Mouse (Mus musculus): ENCODE measurements around the gene Rccd1. TPM values are rescaled to one million over a fixed set of nuclear protein-coding genes. Genes with fewer than 3 reads are reported as not detected.

The Rccd1 gene
- total RNA-seq, 1 experiment from 2014 or later: 15.4 TPM

- peak; percentile 83 for DNase-seq
Measured at GRCm38 (mm10) chr7:80260625-80261371, 63.5 kb downstream of the Rccd1 start, which contains the start of gene Ngrn. Ngrn (plus strand) TSS chr7:80261215.

DNA sequence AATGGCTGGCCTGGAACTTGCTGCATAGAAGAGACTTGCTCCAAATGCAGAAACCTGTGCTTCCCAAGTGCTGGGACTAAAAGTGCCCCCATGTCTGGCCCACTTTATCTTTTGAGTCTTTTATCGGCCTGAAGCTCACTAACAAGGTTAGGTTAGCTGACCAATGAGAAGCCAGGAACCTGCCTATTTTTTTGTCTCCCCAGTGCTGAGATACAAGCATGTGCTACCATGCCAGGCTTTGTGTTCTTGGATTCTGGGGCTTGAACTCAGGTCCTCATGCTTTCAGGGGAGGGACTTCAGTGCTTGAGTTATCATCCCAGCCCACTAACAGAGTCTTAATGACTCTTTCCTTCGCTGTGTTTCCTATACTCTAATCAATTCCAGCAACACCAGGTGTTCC is 66.5 kb downstream of the Rccd1 start:
- no peak for DNase-seq

DNA sequence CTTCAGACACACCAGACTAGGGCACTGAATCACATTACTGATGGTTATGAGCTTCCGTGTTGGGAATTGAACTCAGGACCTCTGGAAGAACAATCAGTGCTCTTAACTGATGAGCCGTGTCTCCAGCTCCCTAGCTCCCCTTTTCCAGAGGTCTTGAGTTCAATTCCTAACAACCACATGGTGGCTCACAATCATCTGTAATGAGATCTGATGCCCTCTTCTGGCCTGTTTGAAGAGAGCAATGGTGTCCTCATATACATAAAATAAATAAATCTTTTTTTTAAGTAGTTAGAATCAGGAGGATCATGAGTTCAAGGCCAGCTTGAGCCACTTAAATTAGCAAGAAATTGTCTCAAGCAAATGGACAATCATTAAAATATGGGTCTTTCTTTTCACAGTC is 68.3 kb downstream of the Rccd1 start:
- no peak for DNase-seq

DNA sequence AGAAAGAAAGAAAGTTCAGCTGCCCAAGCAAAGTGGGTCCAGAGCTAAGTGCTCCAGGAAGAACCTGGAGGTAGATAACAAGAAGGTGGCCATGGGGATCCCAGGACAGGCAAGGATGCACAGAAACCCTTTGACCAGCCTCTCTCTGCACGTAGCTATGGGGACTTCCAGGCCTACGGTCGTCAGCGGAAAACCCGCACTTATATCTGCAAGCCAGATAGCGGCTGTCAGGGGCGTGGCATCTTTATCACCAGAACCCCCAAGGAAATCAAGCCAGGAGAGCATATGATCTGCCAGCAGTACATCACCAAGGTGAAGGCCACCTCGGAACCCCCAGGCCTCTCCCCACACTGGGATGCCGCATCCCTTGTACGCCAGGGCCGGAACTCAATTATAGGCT is 71.4 kb downstream of the Rccd1 start:
- DNase-seq: no peak

- DNase-seq: no peak
Measured at GRCm38 (mm10) chr7:80252437-80252836, 71.8 kb downstream of the Rccd1 start.

- no peak for DNase-seq
Measured at GRCm38 (mm10) chr7:80246859-80247258, 77.4 kb downstream of the Rccd1 start.

DNA sequence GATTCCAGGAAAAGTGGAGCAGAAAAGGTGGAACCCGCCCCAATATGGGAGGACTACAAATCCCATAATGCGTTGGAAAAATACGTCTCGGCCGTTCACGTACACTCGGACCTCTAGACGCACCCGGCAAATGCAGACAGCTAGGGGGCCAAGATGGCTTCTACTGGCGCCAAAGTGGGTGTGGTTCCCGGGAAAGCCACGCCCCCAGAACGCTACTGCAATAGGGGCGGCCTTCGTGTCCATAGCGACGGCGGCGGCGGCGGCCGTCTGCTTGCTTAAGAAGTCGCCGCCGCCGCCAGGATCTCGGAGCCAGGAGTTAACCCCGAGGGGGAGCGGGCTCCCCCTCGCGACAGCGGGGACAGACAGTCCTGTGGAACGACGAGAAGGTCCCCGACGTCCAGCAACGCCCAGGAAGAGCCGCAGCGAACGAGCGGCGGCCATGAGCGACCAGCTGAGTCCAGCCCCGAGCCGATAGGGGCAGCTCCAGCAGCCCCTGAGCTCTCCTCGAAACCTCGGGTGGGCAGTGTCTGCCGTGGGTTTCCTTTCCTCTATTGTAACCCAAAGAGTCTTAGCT is 78.0 kb downstream of the Rccd1 start, which contains the start of gene Ttll13:
Gene Ttll13, plus strand, starts transcription at position 229 of the 574 bp plus-strand sequence.
- DNase-seq: peak; percentile 97

DNA sequence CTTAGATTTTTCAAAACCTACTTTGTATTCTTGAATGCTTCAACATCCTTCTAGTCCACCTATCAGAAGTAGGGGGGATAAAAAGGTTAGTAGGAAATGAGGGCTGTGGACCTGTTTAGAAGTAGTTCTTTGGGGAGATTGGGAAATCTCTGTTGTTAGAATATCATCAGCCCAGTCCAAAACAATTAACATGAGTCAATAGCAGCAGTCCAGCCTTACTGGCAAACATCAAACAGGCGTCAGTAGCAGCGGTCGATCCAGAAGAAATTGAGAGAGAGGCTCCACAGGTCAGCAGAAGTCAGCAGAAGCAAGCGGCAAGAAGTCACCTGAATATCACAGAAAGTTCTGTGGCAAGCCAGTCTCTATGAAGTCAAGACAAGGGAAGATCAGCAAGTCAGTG is 79.4 kb downstream of the Rccd1 start:
- DNase-seq: no peak

Other genes starting within 250 kb of the Rccd1 start
- gene Idh2, start 209.1 kb downstream of the Rccd1 start, total RNA-seq (2021): 152 and 173 TPM in 2 replicates
- gene Sema4b, start 137.6 kb downstream of the Rccd1 start, total RNA-seq (2021): 68.9 and 70.0 TPM in 2 replicates
- gene Cib1, start 91.6 kb downstream of the Rccd1 start, total RNA-seq (2021): 62.4 and 68.2 TPM in 2 replicates
- gene Gdpgp1, start 91.6 kb downstream of the Rccd1 start, total RNA-seq (2021): 5.6 and 6.0 TPM in 2 replicates
- gene Ttll13, start 78.1 kb downstream of the Rccd1 start, total RNA-seq (2021): 0.57 and 2.1 TPM in 2 replicates
- gene Ngrn, start 63.2 kb downstream of the Rccd1 start, total RNA-seq (2021): 50.3 and 64.1 TPM in 2 replicates
- 23.9 and 29.9 TPM in 2 replicates for gene Vps33b, start 54.8 kb downstream of the Rccd1 start, total RNA-seq (2021)
- gene Prc1, start 30.0 kb downstream of the Rccd1 start, total RNA-seq (2021): 17.8 and 23.2 TPM in 2 replicates
- gene Unc45a, start 16.6 kb upstream of the Rccd1 start, total RNA-seq (2021): 47.0 and 49.5 TPM in 2 replicates
- 32.8 and 37.9 TPM in 2 replicates for gene Hddc3, start 18.6 kb upstream of the Rccd1 start, total RNA-seq (2021)
- 92.6 and 109 TPM in 2 replicates for gene Man2a2, start 46.9 kb upstream of the Rccd1 start, total RNA-seq (2021)
- gene Fes, start 63.5 kb upstream of the Rccd1 start, total RNA-seq (2021): 10.0 and 12.0 TPM in 2 replicates
- gene Furin, start 81.0 kb upstream of the Rccd1 start, total RNA-seq (2021): 157 and 167 TPM in 2 replicates
- gene Blm, start 210.7 kb upstream of the Rccd1 start, total RNA-seq (2021): 6.6 and 10.5 TPM in 2 replicates

Measured in adrenal gland, postnatal 25 days (tissue).